Mouse (Mus musculus): Measurements from ENCODE around the gene Irak4. TPM values are rescaled to one million over a fixed set of nuclear protein-coding genes. Genes with fewer than 3 reads are reported as not detected.

Gene Irak4
- polyA plus RNA-seq, 1 experiment from 2014 or later = 5.6 TPM

- Histone ChIP-seq H3K4me3 (ENCODE audit: low read depth, low read length) (no peak overlapping the region), H3K9ac (replicated peaks) (no peak overlapping the region), H3K9me3 (ENCODE audit: low read length) (no peaks in the 10 kb centered on the region), H3K36me3 (replicated peaks; ENCODE audit: insufficient read depth, low read length) (no peaks in the 10 kb centered on the region), H3K4me2 (ENCODE audit: low read depth, low read length) (no peak overlapping the region), H3K27ac (ENCODE audit: low read depth) (no peak overlapping the region), H3K27me3 (ENCODE audit: insufficient read depth, low read length) (no peaks in the 10 kb centered on the region), H3K4me1 (ENCODE audit: insufficient read depth) (no peaks in the 10 kb centered on the region)
- 38% methylated on average over 9 of the region's 9 CpGs for WGBS (ENCODE audit: insufficient replicate concordance)
- DNase-seq = peak; percentile 25
- ATAC-seq = no peak
- TF ChIP-seq CTCF (IDR thresholded peaks at IDR 0.05; ENCODE audit: low read depth) = peak; percentile 76
- TF ChIP-seq EP300 (IDR thresholded peaks at IDR 0.05; ENCODE audit: low read depth) = no peak
These were observed 23.1 kb upstream of the Irak4 start for GRCm38 (mm10) chr15:94520205-94520900.

GRCm38 (mm10) chr15:94520959-94521358 is 22.5 kb upstream of the Irak4 start:
- H3K27ac ChIP-seq (ENCODE audit: low read depth) = no peak overlapping the region
- no peak overlapping the region for H3K9ac ChIP-seq (replicated peaks)
- no peaks in the 10 kb centered on the region for H3K9me3 ChIP-seq (ENCODE audit: low read length)
- ATAC-seq = no peak
- no peaks in the 10 kb centered on the region for H3K36me3 ChIP-seq (replicated peaks; ENCODE audit: insufficient read depth, low read length)
- no peak for DNase-seq
- no peaks in the 10 kb centered on the region for H3K27me3 ChIP-seq (ENCODE audit: insufficient read depth, low read length)
- no peak overlapping the region for H3K4me2 ChIP-seq (ENCODE audit: low read depth, low read length)
- no peaks in the 10 kb centered on the region for H3K4me1 ChIP-seq (ENCODE audit: insufficient read depth)
- WGBS (ENCODE audit: insufficient replicate concordance) = 71% methylated on average over 5 of the region's 5 CpGs
- TF ChIP-seq EP300 (IDR thresholded peaks at IDR 0.05; ENCODE audit: low read depth) = no peak
- TF ChIP-seq CTCF (IDR thresholded peaks at IDR 0.05; ENCODE audit: low read depth) = no peak
- no peak overlapping the region for H3K4me3 ChIP-seq (ENCODE audit: low read depth, low read length)

GRCm38 (mm10) chr15:94523251-94523650 is 20.2 kb upstream of the Irak4 start:
- Histone ChIP-seq H3K36me3 (replicated peaks; ENCODE audit: insufficient read depth, low read length) (0 out of 2 replicates have a peak, but pooled peaks cover 2% of the 10 kb centered on the region), H3K4me1 (ENCODE audit: insufficient read depth) (no peaks in the 10 kb centered on the region), H3K4me2 (ENCODE audit: low read depth, low read length) (no peak overlapping the region), H3K27me3 (ENCODE audit: insufficient read depth, low read length) (no peaks in the 10 kb centered on the region), H3K9ac (replicated peaks) (no peak overlapping the region), H3K4me3 (ENCODE audit: low read depth, low read length) (no peak overlapping the region), H3K9me3 (ENCODE audit: low read length) (no peaks in the 10 kb centered on the region), H3K27ac (ENCODE audit: low read depth) (no peak overlapping the region)
- 85% methylated on average over 28 of the region's 28 CpGs for WGBS (ENCODE audit: insufficient replicate concordance)
- no peak for ATAC-seq
- TF ChIP-seq EP300 (IDR thresholded peaks at IDR 0.05; ENCODE audit: low read depth) = no peak
- no peak for TF ChIP-seq CTCF (IDR thresholded peaks at IDR 0.05; ENCODE audit: low read depth)
- no peak for DNase-seq

- Histone ChIP-seq H3K4me1 (ENCODE audit: insufficient read depth) (no peaks in the 10 kb centered on the region), H3K36me3 (replicated peaks; ENCODE audit: insufficient read depth, low read length) (peaks cover 5% of the 10 kb centered on the region; the same call in 1 of the 2 replicates), H3K27me3 (ENCODE audit: insufficient read depth, low read length) (no peaks in the 10 kb centered on the region), H3K9ac (replicated peaks) (no peak overlapping the region), H3K4me3 (ENCODE audit: low read depth, low read length) (no peak overlapping the region), H3K4me2 (ENCODE audit: low read depth, low read length) (no peak overlapping the region), H3K9me3 (ENCODE audit: low read length) (no peaks in the 10 kb centered on the region), H3K27ac (ENCODE audit: low read depth) (no peak overlapping the region)
- TF ChIP-seq CTCF (IDR thresholded peaks at IDR 0.05; ENCODE audit: low read depth) (no peak), EP300 (IDR thresholded peaks at IDR 0.05; ENCODE audit: low read depth) (no peak)
- no peak for DNase-seq
- WGBS (ENCODE audit: insufficient replicate concordance) = 86% methylated on average over 12 of the region's 12 CpGs
- ATAC-seq = no peak
These were observed 18.5 kb upstream of the Irak4 start for GRCm38 (mm10) chr15:94524956-94525355.

- Histone ChIP-seq H3K27me3 (ENCODE audit: insufficient read depth, low read length) (no peaks in the 10 kb centered on the region), H3K9ac (replicated peaks) (no peak overlapping the region), H3K9me3 (ENCODE audit: low read length) (no peaks in the 10 kb centered on the region), H3K27ac (ENCODE audit: low read depth) (no peak overlapping the region), H3K4me3 (ENCODE audit: low read depth, low read length) (no peak overlapping the region), H3K4me1 (ENCODE audit: insufficient read depth) (no peaks in the 10 kb centered on the region), H3K4me2 (ENCODE audit: low read depth, low read length) (no peak overlapping the region), H3K36me3 (replicated peaks; ENCODE audit: insufficient read depth, low read length) (peaks cover 5% of the 10 kb centered on the region; the same call in 1 of the 2 replicates)
- DNase-seq (no peak), ATAC-seq (no peak)
- WGBS (ENCODE audit: insufficient replicate concordance) = 78% methylated on average over 3 of the region's 3 CpGs
- no peak for TF ChIP-seq CTCF (IDR thresholded peaks at IDR 0.05; ENCODE audit: low read depth)
These were observed 12.9 kb upstream of the Irak4 start for GRCm38 (mm10) chr15:94530519-94530918.

- ATAC-seq (no peak), DNase-seq (no peak)
- Histone ChIP-seq H3K4me2 (ENCODE audit: low read depth, low read length) (no peak overlapping the region), H3K4me3 (ENCODE audit: low read depth, low read length) (no peak overlapping the region), H3K27ac (ENCODE audit: low read depth) (no peak overlapping the region), H3K9me3 (ENCODE audit: low read length) (no peaks in the 10 kb centered on the region), H3K4me1 (ENCODE audit: insufficient read depth) (no peaks in the 10 kb centered on the region), H3K36me3 (replicated peaks; ENCODE audit: insufficient read depth, low read length) (peaks cover 3% of the 10 kb centered on the region; the same call in 1 of the 2 replicates), H3K9ac (replicated peaks) (no peak overlapping the region), H3K27me3 (ENCODE audit: insufficient read depth, low read length) (no peaks in the 10 kb centered on the region)
- WGBS (ENCODE audit: insufficient replicate concordance) = 73% methylated on average over 5 of the region's 5 CpGs
- TF ChIP-seq CTCF (IDR thresholded peaks at IDR 0.05; ENCODE audit: low read depth) (no peak), EP300 (IDR thresholded peaks at IDR 0.05; ENCODE audit: low read depth) (no peak)
These were observed 11.1 kb upstream of the Irak4 start for GRCm38 (mm10) chr15:94532306-94532705.
